Mouse (Mus musculus): ENCODE measurements around the gene Hist1h4f. TPM values are rescaled to one million over a fixed set of nuclear protein-coding genes. Genes with fewer than 3 reads are reported as not detected.

Hist1h4f gene
- total RNA-seq, 1 experiment from 2014 or later: 86.2 TPM

Other genes starting within 250 kb of the Hist1h4f start
- gene Zfp322a, start 182.4 kb downstream of the Hist1h4f start, total RNA-seq (2023): 15.1 to 19.7 TPM (median 15.9 TPM) in 4 replicates
- 18.2 to 20.1 TPM (median 19.1 TPM) in 4 replicates for gene Abt1, start 127.8 kb downstream of the Hist1h4f start, total RNA-seq (2023)
- not detected in 4 replicates for gene Btn1a1, start 85.7 kb downstream of the Hist1h4f start, total RNA-seq (2023)
- gene Btn2a2, start 62.8 kb downstream of the Hist1h4f start, total RNA-seq (2023): 0.63 to 1.2 TPM (median 0.94 TPM) in 4 replicates
- gene Hist1h4h, start 20.6 kb downstream of the Hist1h4f start, total RNA-seq (2023): 312 to 413 TPM (median 355 TPM) in 4 replicates
- 8.2 to 18.3 TPM (median 14.4 TPM) in 4 replicates for gene Hist1h2af, start 17.7 kb downstream of the Hist1h4f start, total RNA-seq (2023)
- 4.0 to 5.5 TPM (median 4.9 TPM) in 3 of 4 replicates, not detected in the other for gene Hist1h3g, start 16.2 kb downstream of the Hist1h4f start, total RNA-seq (2023)
- 9.7 to 15.7 TPM (median 11.4 TPM) in 4 replicates for gene Hist1h2bh, start 8.3 kb downstream of the Hist1h4f start, total RNA-seq (2023)
- 116 to 135 TPM (median 127 TPM) in 4 replicates for gene Hist1h3f, start 7.6 kb downstream of the Hist1h4f start, total RNA-seq (2023)
- 20.7 to 25.2 TPM (median 22.9 TPM) in 4 replicates for gene Hist1h1d, start 1.6 kb upstream of the Hist1h4f start, total RNA-seq (2023)
- 302 to 339 TPM (median 312 TPM) in 4 replicates for gene Hist1h3e, start 10.7 kb upstream of the Hist1h4f start, total RNA-seq (2023)
- 20.2 to 28.2 TPM (median 23.3 TPM) in 4 replicates for gene Hist1h2ae, start 19.6 kb upstream of the Hist1h4f start, total RNA-seq (2023)
- gene Hist1h2bg, start 19.7 kb upstream of the Hist1h4f start, total RNA-seq (2023): 455 to 535 TPM (median 493 TPM) in 4 replicates
- 223 to 279 TPM (median 234 TPM) in 4 replicates for gene Hist1h2bf, start 22.5 kb upstream of the Hist1h4f start, total RNA-seq (2023)
- 18.6 to 61.8 TPM (median 42.9 TPM) in 4 replicates for gene Hist1h2ad, start 22.7 kb upstream of the Hist1h4f start, total RNA-seq (2023)
- gene Hist1h3d, start 24.1 kb upstream of the Hist1h4f start, total RNA-seq (2023): 33.1 to 41.7 TPM (median 35.9 TPM) in 4 replicates
- gene Hist1h4d, start 29.9 kb upstream of the Hist1h4f start, total RNA-seq (2023): 149 to 174 TPM (median 170 TPM) in 4 replicates
- gene Hist1h2be, start 69.5 kb upstream of the Hist1h4f start, total RNA-seq (2023): 31.4 to 39.8 TPM (median 37.8 TPM) in 4 replicates
- 317 to 365 TPM (median 333 TPM) in 4 replicates for gene Hist1h1e, start 70.9 kb upstream of the Hist1h4f start, total RNA-seq (2023)
- gene Hist1h2ac, start 132.3 kb upstream of the Hist1h4f start, total RNA-seq (2023): 9.3 to 10.9 TPM (median 9.8 TPM) in 4 replicates
- gene Hist1h2bc, start 132.6 kb upstream of the Hist1h4f start, total RNA-seq (2023): 16.6 to 23.0 TPM (median 18.7 TPM) in 4 replicates
- 0.67 to 1.3 TPM in 2 of 4 replicates, not detected in the others for gene Hist1h1t, start 144.2 kb upstream of the Hist1h4f start, total RNA-seq (2023)
- gene Hist1h4c, start 146.8 kb upstream of the Hist1h4f start, total RNA-seq (2023): 174 to 205 TPM (median 189 TPM) in 4 replicates
- gene Hfe, start 159.2 kb upstream of the Hist1h4f start, total RNA-seq (2023): 0.48 to 1.5 TPM (median 1.1 TPM) in 4 replicates
- gene Hist1h1c, start 187.2 kb upstream of the Hist1h4f start, total RNA-seq (2023): 857 to 1,008 TPM (median 880 TPM) in 4 replicates
- gene Hist1h3c, start 194.0 kb upstream of the Hist1h4f start, total RNA-seq (2023): 9.0 to 14.7 TPM (median 11.7 TPM) in 4 replicates
- 65.5 to 82.0 TPM (median 72.9 TPM) in 4 replicates for gene Hist1h2bb, start 195.1 kb upstream of the Hist1h4f start, total RNA-seq (2023)
- gene Hist1h2ab, start 199.5 kb upstream of the Hist1h4f start, total RNA-seq (2023): 38.9 to 112 TPM (median 74.0 TPM) in 4 replicates
- gene Hist1h3b, start 200.6 kb upstream of the Hist1h4f start, total RNA-seq (2023): 29.5 to 64.1 TPM (median 35.4 TPM) in 4 replicates
- gene Hist1h4b, start 205.4 kb upstream of the Hist1h4f start, total RNA-seq (2023): 81.8 to 123 TPM (median 110 TPM) in 4 replicates
- gene Hist1h4a, start 209.6 kb upstream of the Hist1h4f start, total RNA-seq (2023): 189 to 269 TPM (median 202 TPM) in 4 replicates
- gene Hist1h3a, start 210.7 kb upstream of the Hist1h4f start, total RNA-seq (2023): 385 to 444 TPM (median 390 TPM) in 4 replicates
- gene Hist1h1a, start 212.0 kb upstream of the Hist1h4f start, total RNA-seq (2023): 35.5 to 38.6 TPM (median 37.0 TPM) in 4 replicates
- not detected in 4 replicates for gene Trim38, start 218.3 kb upstream of the Hist1h4f start, total RNA-seq (2023)